17 mouse cellular contexts compared by ENCODE assay signal in the genomic region with DNA sequence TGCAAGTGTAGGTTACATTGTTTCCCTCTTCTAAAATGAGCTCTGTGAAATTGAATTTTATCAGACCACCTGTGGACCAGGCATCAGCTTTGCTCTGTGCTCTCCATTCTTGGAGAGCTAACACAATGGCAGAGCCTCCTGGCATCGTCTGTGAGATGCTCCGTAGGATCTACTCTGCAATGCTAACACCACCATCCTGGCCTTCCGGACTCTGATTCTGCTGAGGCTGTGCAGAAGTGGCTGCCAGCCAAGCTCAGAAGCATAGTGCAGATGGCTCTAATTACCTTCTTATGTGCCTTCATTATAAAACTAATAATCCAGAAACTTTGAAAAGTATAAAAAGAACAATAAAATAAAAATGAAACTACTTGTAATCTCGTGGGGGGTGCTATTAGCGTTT. TPM values are rescaled to one million over a fixed set of nuclear protein-coding genes. Genes with fewer than 3 reads are reported as not detected.
DNase-seq lines count a peak whose midpoint lies in the region; ATAC-seq and TF ChIP-seq lines count a peak whose summit lies in the region.
"Had no signal": no experiment of that assay in that cellular context is flagged by ENCODE, and none has a peak within 500 bp of the region (broad histone marks: within the 10 kb centered on the region; RNA-seq: fewer than 3 reads in every experiment).

No protein-coding gene starts in this region.

- whole genome bisulfite sequencing in hindbrain, embryonic 16.5 days = 39% methylated on average over 5 of the region's 5 CpGs
- 43% methylated on average over 5 of the region's 5 CpGs for WGBS in hindbrain, embryonic 14.5 days
- 45% methylated on average over 5 of the region's 5 CpGs for WGBS in midbrain, postnatal 0 days
- 59% methylated on average over 5 of the region's 5 CpGs for WGBS in midbrain, embryonic 14.5 days
- whole genome bisulfite sequencing in stomach, embryonic 15.5 days = 35% methylated on average over 5 of the region's 5 CpGs
- 63% methylated on average over 5 of the region's 5 CpGs for WGBS in heart, embryonic 10.5 days

- peak; percentile 71; the same call in 1 of the 2 replicates for ATAC-seq in hindbrain, embryonic 16.5 days
- no peak for ATAC-seq in hindbrain, embryonic 14.5 days (ENCODE audit: low FRiP score)
- ATAC-seq in midbrain, postnatal 0 days (ENCODE audit: low FRiP score) = no peak
- no peak for ATAC-seq in midbrain, embryonic 14.5 days (ENCODE audit: low FRiP score, low TSS enrichment)
- no peak for ATAC-seq in stomach, embryonic 15.5 days (ENCODE audit: insufficient read depth, low FRiP score, low read depth)
- ATAC-seq: inflammation-experienced regulatory T-cells, adult 6 months; Patski had no signal

- no peak overlapping the region for H3K27ac ChIP-seq in hindbrain, embryonic 16.5 days (ENCODE audit: low read depth, low read length)
- H3K27ac ChIP-seq in hindbrain, embryonic 14.5 days = no peak overlapping the region
- H3K27ac ChIP-seq in midbrain, postnatal 0 days (ENCODE audit: low read depth, low read length) = no peak overlapping the region
- H3K27ac ChIP-seq in midbrain, embryonic 14.5 days (replicated peaks; ENCODE audit: low read depth, low read length) = no peak overlapping the region
- H3K27ac ChIP-seq in stomach, embryonic 15.5 days = peak overlapping the region; percentile 62; the same call in 1 of the 2 replicates
- no peak overlapping the region for H3K27ac ChIP-seq in heart, embryonic 10.5 days

- H3K9me3 ChIP-seq in hindbrain, embryonic 16.5 days (ENCODE audit: control insufficient read depth, low read length) = no peaks in the 10 kb centered on the region
- no peaks in the 10 kb centered on the region for H3K9me3 ChIP-seq in hindbrain, embryonic 14.5 days (ENCODE audit: control insufficient read depth, low read length)
- no peaks in the 10 kb centered on the region for H3K9me3 ChIP-seq in midbrain, postnatal 0 days (ENCODE audit: low read length)
- H3K9me3 ChIP-seq in midbrain, embryonic 14.5 days (ENCODE audit: control insufficient read depth, low read length) = no peaks in the 10 kb centered on the region
- H3K9me3 ChIP-seq in stomach, embryonic 15.5 days = no peaks in the 10 kb centered on the region
- no peaks in the 10 kb centered on the region for H3K9me3 ChIP-seq in heart, embryonic 10.5 days

- DNase-seq in hindbrain, embryonic 14.5 days (ENCODE audit: low spot score) = no peak
- peak; percentile 47 for DNase-seq in midbrain, postnatal 0 days (ENCODE audit: low spot score)
- no peak for DNase-seq in midbrain, embryonic 14.5 days
- DNase-seq in cerebellum, adult 9-10 months = peak; percentile 45
- DNase-seq in adrenal gland, postnatal 14 days = no peak
- DNase-seq in heart, embryonic 10.5 days (ENCODE audit: low spot score) = no peak
- DNase-seq: gastrocnemius, postnatal 10 days; kidney, adult 9 months; kidney, postnatal 4 days; lung, postnatal 10 days; right cerebral cortex, adult 18-20 months; spleen, adult 18-20 months had no signal

- H3K27me3 ChIP-seq in hindbrain, embryonic 16.5 days (replicated peaks; ENCODE audit: control insufficient read depth, insufficient read depth, low read length) = no peaks in the 10 kb centered on the region
- no peaks in the 10 kb centered on the region for H3K27me3 ChIP-seq in hindbrain, embryonic 14.5 days (ENCODE audit: control insufficient read depth, insufficient read depth, low read length)
- H3K27me3 ChIP-seq in midbrain, postnatal 0 days (ENCODE audit: insufficient read depth, low read length) = no peaks in the 10 kb centered on the region
- no peaks in the 10 kb centered on the region for H3K27me3 ChIP-seq in midbrain, embryonic 14.5 days (ENCODE audit: control insufficient read depth, insufficient read depth, low read length)
- H3K27me3 ChIP-seq in stomach, embryonic 15.5 days (replicated peaks) = no peaks in the 10 kb centered on the region
- no peaks in the 10 kb centered on the region for H3K27me3 ChIP-seq in heart, embryonic 10.5 days (ENCODE audit: insufficient read depth, poor library complexity, severe bottlenecking)
- H3K27me3 ChIP-seq: Patski had no signal

- peaks cover 9% of the 10 kb centered on the region; the same call in 1 of the 2 replicates for H3K4me1 ChIP-seq in hindbrain, embryonic 16.5 days (ENCODE audit: control insufficient read depth, insufficient read depth, low read depth, low read length)
- peaks cover 8% of the 10 kb centered on the region for H3K4me1 ChIP-seq in hindbrain, embryonic 14.5 days (replicated peaks; ENCODE audit: control insufficient read depth, insufficient read depth, low read length)
- H3K4me1 ChIP-seq in midbrain, postnatal 0 days (ENCODE audit: insufficient read depth, low read length) = no peaks in the 10 kb centered on the region
- no peaks in the 10 kb centered on the region for H3K4me1 ChIP-seq in midbrain, embryonic 14.5 days (ENCODE audit: control insufficient read depth, insufficient read depth, low read length)
- no peaks in the 10 kb centered on the region for H3K4me1 ChIP-seq in stomach, embryonic 15.5 days
- no peaks in the 10 kb centered on the region for H3K4me1 ChIP-seq in heart, embryonic 10.5 days

- no peak overlapping the region for H3K4me2 ChIP-seq in hindbrain, embryonic 16.5 days (ENCODE audit: low read length)
- no peak overlapping the region for H3K4me2 ChIP-seq in hindbrain, embryonic 14.5 days (replicated peaks)
- no peak overlapping the region for H3K4me2 ChIP-seq in midbrain, postnatal 0 days (ENCODE audit: low read depth, low read length, poor library complexity, severe bottlenecking)
- H3K4me2 ChIP-seq in midbrain, embryonic 14.5 days (ENCODE audit: low read length) = no peak overlapping the region
- H3K4me2 ChIP-seq in stomach, embryonic 15.5 days = no peak overlapping the region
- H3K4me2 ChIP-seq: heart, embryonic 11.5 days had no signal

- H3K4me3 ChIP-seq in hindbrain, embryonic 16.5 days (ENCODE audit: low read length) = no peak overlapping the region
- H3K4me3 ChIP-seq in hindbrain, embryonic 14.5 days (replicated peaks; ENCODE audit: low read length) = no peak overlapping the region
- H3K4me3 ChIP-seq in midbrain, postnatal 0 days (ENCODE audit: low read depth, low read length) = no peak overlapping the region
- no peak overlapping the region for H3K4me3 ChIP-seq in midbrain, embryonic 14.5 days (replicated peaks; ENCODE audit: low read depth, low read length)
- no peak overlapping the region for H3K4me3 ChIP-seq in stomach, embryonic 15.5 days (replicated peaks)
- no peak overlapping the region for H3K4me3 ChIP-seq in heart, embryonic 10.5 days

- no peak for TF ChIP-seq CTCF in midbrain, postnatal 0 days (IDR thresholded peaks at IDR 0.05)

- H3K36me3 ChIP-seq in hindbrain, embryonic 16.5 days (ENCODE audit: control insufficient read depth, insufficient read depth, low read length) = no peaks in the 10 kb centered on the region
- H3K36me3 ChIP-seq in hindbrain, embryonic 14.5 days (replicated peaks; ENCODE audit: control insufficient read depth, insufficient read depth) = no peaks in the 10 kb centered on the region
- no peaks in the 10 kb centered on the region for H3K36me3 ChIP-seq in midbrain, postnatal 0 days (ENCODE audit: insufficient read depth, low read length)
- no peaks in the 10 kb centered on the region for H3K36me3 ChIP-seq in midbrain, embryonic 14.5 days (ENCODE audit: control insufficient read depth, insufficient read depth, low read length)
- no peaks in the 10 kb centered on the region for H3K36me3 ChIP-seq in stomach, embryonic 15.5 days
- H3K36me3 ChIP-seq in heart, embryonic 10.5 days = no peaks in the 10 kb centered on the region

- no peak overlapping the region for H3K9ac ChIP-seq in hindbrain, embryonic 16.5 days (ENCODE audit: low read depth, low read length)
- no peak overlapping the region for H3K9ac ChIP-seq in hindbrain, embryonic 14.5 days
- H3K9ac ChIP-seq in midbrain, postnatal 0 days (replicated peaks; ENCODE audit: low read length, poor library complexity, severe bottlenecking) = no peak overlapping the region
- H3K9ac ChIP-seq in midbrain, embryonic 14.5 days (replicated peaks; ENCODE audit: low read length) = no peak overlapping the region
- H3K9ac ChIP-seq in stomach, embryonic 15.5 days = no peak overlapping the region

RNA-seq across cellular contexts. Expression of a gene that starts 16.2 kb away (rescaled TPM):
- polyA plus RNA-seq in hindbrain, embryonic 16.5 days (2015; fragmentation: Nextera tagmentation; extraction: Ambion mirVana) = 1.3 and 1.6 TPM in 2 replicates
- 1.2 and 1.9 TPM in 2 replicates for polyA plus RNA-seq in hindbrain, embryonic 14.5 days (2014; fragmentation: Nextera tagmentation; extraction: Ambion mirVana)
- 2.2 and 2.3 TPM in 2 replicates for total RNA-seq in midbrain, postnatal 0 days (2014; rRNA removed)
- 0.41 and 0.48 TPM in 2 replicates for polyA plus RNA-seq in midbrain, postnatal 0 days (2015; fragmentation: Nextera tagmentation; extraction: Ambion mirVana)
- polyA plus RNA-seq in midbrain, embryonic 14.5 days (2014; fragmentation: Nextera tagmentation; extraction: Ambion mirVana) = 0.59 and 0.91 TPM in 2 replicates
- 0.13 and 0.14 TPM in 2 replicates for polyA plus RNA-seq in stomach, embryonic 15.5 days (2015; fragmentation: Nextera tagmentation; extraction: Ambion mirVana)
- total RNA-seq in adrenal gland, postnatal 14 days (2021) = 0.19 and 0.22 TPM in 2 replicates
- polyA plus RNA-seq in heart, embryonic 10.5 days (2016; fragmentation: Nextera tagmentation; extraction: Ambion mirVana) = 0.10 and 0.18 TPM in 2 replicates
- polyA plus RNA-seq: inflammation-experienced regulatory T-cells, adult 6 months had no signal

Comparison
In these comparisons a context has a peak if more than half of its experiments do, and no peak if none do; other contexts are left out.
1. DNase-seq: peak in midbrain, postnatal 0 days (single experiment) and cerebellum, adult 9-10 months (single experiment); none in hindbrain, embryonic 14.5 days (single experiment), midbrain, embryonic 14.5 days (single experiment), adrenal gland, postnatal 14 days (single experiment) and heart, embryonic 10.5 days (single experiment).